Comparison of ENCODE assay signal across 8 mouse cellular contexts in genomic region chr7:97154756-97155487, GRCm38 (mm10).
DNase-seq lines count a peak whose midpoint lies in the region; ATAC-seq lines count a peak whose summit lies in the region.

No protein-coding gene starts in this region.

- H3K9ac ChIP-seq in kidney, embryonic 15.5 days: no peak overlapping the region

- peaks cover 19% of the 10 kb centered on the region for H3K4me1 ChIP-seq in kidney, embryonic 15.5 days

- no peak overlapping the region for H3K4me3 ChIP-seq in kidney, embryonic 15.5 days (replicated peaks)

- no peaks in the 10 kb centered on the region for H3K36me3 ChIP-seq in kidney, embryonic 15.5 days

- H3K9me3 ChIP-seq in kidney, embryonic 15.5 days (replicated peaks): no peaks in the 10 kb centered on the region

- H3K27ac ChIP-seq in kidney, embryonic 15.5 days: 0 out of 2 replicates have a peak overlapping the region, but pooled peaks have one; percentile 6

- DNase-seq in kidney, adult 11 months: no peak
- peak; percentile 52 for DNase-seq in brain, adult 2 months (ENCODE audit: low read depth, low spot score)
- peak; percentile 50 to 70 for DNase-seq in heart, adult 9 months (ENCODE audit: low spot score in 2 of 2)
- DNase-seq in lung, postnatal 14 days: peak; percentile 32
- DNase-seq in cerebellum, postnatal 25 days: no peak
- no peak for DNase-seq in adipocyte (ENCODE audit: low spot score)

- no peak for ATAC-seq in kidney, embryonic 15.5 days (replicated peaks; ENCODE audit: low FRiP score)
- no peak for ATAC-seq in cerebellum, adult (ENCODE audit: insufficient number of reproducible peaks, low FRiP score, low TSS enrichment)

- H3K27me3 ChIP-seq in kidney, embryonic 15.5 days: no peaks in the 10 kb centered on the region

- no peak overlapping the region for H3K4me2 ChIP-seq in kidney, embryonic 15.5 days

- 59% methylated on average over 2 of the region's 2 CpGs for WGBS in kidney, embryonic 15.5 days

Comparison
In these comparisons a context has a peak if more than half of its experiments do, and no peak if none do; other contexts are left out.
1. DNase-seq: peak in brain, adult 2 months (single experiment), heart, adult 9 months (2 of 2) and lung, postnatal 14 days (single experiment); none in kidney, adult 11 months (single experiment), cerebellum, postnatal 25 days (0 of 2) and adipocyte (single experiment).